In the genomic region with DNA sequence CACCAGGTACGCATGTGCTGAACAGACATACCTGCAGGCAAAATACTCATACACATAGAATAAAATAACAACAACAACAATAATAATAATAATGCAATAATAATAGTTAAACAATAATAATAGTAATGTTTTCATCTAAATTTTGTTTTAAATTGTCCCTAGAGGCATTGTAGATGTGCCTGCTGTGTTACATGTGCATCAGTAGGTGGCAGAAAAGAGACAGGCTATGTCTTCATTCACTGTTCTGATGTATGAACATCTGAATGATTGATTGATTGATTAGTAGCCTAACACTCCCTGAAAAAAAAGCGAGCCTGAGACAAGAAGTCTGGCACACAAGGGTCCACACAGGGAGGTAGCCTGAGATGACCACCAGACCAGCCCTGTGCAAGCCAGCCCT, we compare ENCODE assay signal across 23 mouse cellular contexts. TPM values are rescaled to one million over a fixed set of nuclear protein-coding genes. Genes with fewer than 3 reads are reported as not detected.
DNase-seq lines count a peak whose midpoint lies in the region; ATAC-seq and TF ChIP-seq lines count a peak whose summit lies in the region.
"Had no signal": no experiment of that assay in that cellular context is flagged by ENCODE, and none has a peak within 500 bp of the region (broad histone marks: within the 10 kb centered on the region; RNA-seq: fewer than 3 reads in every experiment).

No protein-coding gene starts in this region.

- no peak for ATAC-seq in kidney, postnatal 0 days (replicated peaks; ENCODE audit: low FRiP score, low read depth)
- no peak for ATAC-seq in liver, postnatal 0 days
- ATAC-seq: activated CD4-positive, CD25-positive, alpha-beta regulatory T cell, adult 4 months; Patski had no signal

- DNase-seq in kidney, postnatal 0 days (ENCODE audit: low spot score) = no peak
- DNase-seq in kidney, adult 18-20 months = no peak
- no peak for DNase-seq in liver, postnatal 0 days
- no peak for DNase-seq in liver
- DNase-seq in CH12.LX (ENCODE audit: extremely low read depth) = no peak
- no peak for DNase-seq in embryonic facial prominence, embryonic 10.5 days (ENCODE audit: low spot score)
- DNase-seq: adrenal gland, postnatal 14 days; cerebellum, adult 11-12 months; cerebellum, adult 9-10 months; cerebellum, postnatal 25 days; gastrocnemius, adult 2 months; gastrocnemius, postnatal 25 days; heart, postnatal 36 days had no signal

- dilution Hi-C loops in CH12.LX (cut with MboI; ENCODE audit: extremely low pct_ligation_motif_present, extremely low pct_unique_long_range_greater_than_20kb, low sequenced_read_pairs) = no loop called here

- 83% methylated on average over 2 of the region's 2 CpGs for WGBS in kidney, postnatal 0 days
- 75% methylated on average over 2 of the region's 2 CpGs for WGBS in liver, postnatal 0 days (ENCODE audit: insufficient replicate concordance)
- WGBS in embryonic facial prominence, embryonic 10.5 days = 79% methylated on average over 2 of the region's 2 CpGs

- no peak for TF ChIP-seq EP300 in liver, postnatal 0 days (IDR thresholded peaks at IDR 0.05; ENCODE audit: low read depth)
- no peak for TF ChIP-seq EP300 in CH12.LX (IDR thresholded peaks at IDR 0.05; ENCODE audit: low read length)

- no peaks in the 10 kb centered on the region for H3K4me1 ChIP-seq in kidney, postnatal 0 days (replicated peaks; ENCODE audit: insufficient read depth, low read length)
- no peaks in the 10 kb centered on the region for H3K4me1 ChIP-seq in liver, postnatal 0 days (ENCODE audit: insufficient read depth)
- H3K4me1 ChIP-seq in CH12.LX (ENCODE audit: control insufficient read depth in 1 of 2, insufficient read depth in 2 of 2) = peaks cover 6 to 11% of the 10 kb centered on the region in 2 experiments
- H3K4me1 ChIP-seq in E14TG2a.4 (replicated peaks; ENCODE audit: low read depth, low read length) = no peaks in the 10 kb centered on the region
- H3K4me1 ChIP-seq in embryonic facial prominence, embryonic 10.5 days = peaks cover 14% of the 10 kb centered on the region
- H3K4me1 ChIP-seq: heart, embryonic 13.5 days; hindbrain, embryonic 15.5 days had no signal

- H3K9ac ChIP-seq in kidney, postnatal 0 days (ENCODE audit: low read depth, low read length) = no peak overlapping the region
- H3K9ac ChIP-seq in liver, postnatal 0 days (replicated peaks) = no peak overlapping the region
- H3K9ac ChIP-seq in CH12.LX (ENCODE audit: insufficient read depth, low read depth) = no peak overlapping the region
- H3K9ac ChIP-seq: embryonic facial prominence, embryonic 13.5 days; forebrain, embryonic 12.5 days; heart, embryonic 13.5 days; hindbrain, embryonic 15.5 days had no signal

- H3K79me2 ChIP-seq in CH12.LX (replicated peaks; ENCODE audit: control insufficient read depth, extremely low read depth, insufficient read depth, poor library complexity, severe bottlenecking) = no peaks in the 10 kb centered on the region

- no peak overlapping the region for H3K4me2 ChIP-seq in kidney, postnatal 0 days (ENCODE audit: low read length)
- H3K4me2 ChIP-seq in liver, postnatal 0 days (ENCODE audit: low read depth, low read length) = no peak overlapping the region
- H3K4me2 ChIP-seq in CH12.LX (ENCODE audit: insufficient read depth, low read depth, poor library complexity, severe bottlenecking) = no peak overlapping the region
- H3K4me2 ChIP-seq: embryonic facial prominence, embryonic 13.5 days; forebrain, embryonic 12.5 days; heart, embryonic 13.5 days; hindbrain, embryonic 15.5 days had no signal

- H3K27me3 ChIP-seq in kidney, postnatal 0 days (ENCODE audit: insufficient read depth, low read length) = no peaks in the 10 kb centered on the region
- H3K27me3 ChIP-seq in liver, postnatal 0 days (ENCODE audit: insufficient read depth, low read length) = no peaks in the 10 kb centered on the region
- H3K27me3 ChIP-seq in CH12.LX (replicated peaks) = peaks cover 62% of the 10 kb centered on the region
- H3K27me3 ChIP-seq in E14TG2a.4 (ENCODE audit: insufficient read depth, low read length) = peaks cover 14% of the 10 kb centered on the region
- H3K27me3 ChIP-seq in embryonic facial prominence, embryonic 10.5 days (replicated peaks; ENCODE audit: low read depth, poor library complexity, severe bottlenecking) = peaks cover 3% of the 10 kb centered on the region; the same call in 1 of the 2 replicates
- H3K27me3 ChIP-seq: hindbrain, embryonic 15.5 days had no signal

- H3K9me3 ChIP-seq in kidney, postnatal 0 days (replicated peaks; ENCODE audit: low read length) = no peaks in the 10 kb centered on the region
- H3K9me3 ChIP-seq in liver, postnatal 0 days (ENCODE audit: low read length) = no peaks in the 10 kb centered on the region
- H3K9me3 ChIP-seq in CH12.LX (replicated peaks; ENCODE audit: low read length) (peaks cover 2% of the 10 kb centered on the region), E14TG2a.4 (ENCODE audit: low read length) (no peaks in the 10 kb centered on the region)
- H3K9me3 ChIP-seq in embryonic facial prominence, embryonic 10.5 days = no peaks in the 10 kb centered on the region
- H3K9me3 ChIP-seq: embryonic facial prominence, embryonic 13.5 days; forebrain, embryonic 12.5 days; heart, embryonic 13.5 days; hindbrain, embryonic 15.5 days had no signal

- H3K36me3 ChIP-seq in kidney, postnatal 0 days (ENCODE audit: insufficient read depth, low read length) = no peaks in the 10 kb centered on the region
- H3K36me3 ChIP-seq in liver, postnatal 0 days (replicated peaks; ENCODE audit: insufficient read depth, low read length) = no peaks in the 10 kb centered on the region
- no peaks in the 10 kb centered on the region for H3K36me3 ChIP-seq in CH12.LX (replicated peaks in 1 of 2; ENCODE audit: control insufficient read depth in 1 of 2, insufficient read depth in 1 of 2, low read length in 1 of 2)
- no peaks in the 10 kb centered on the region for H3K36me3 ChIP-seq in E14TG2a.4 (ENCODE audit: insufficient read depth, low read length)
- H3K36me3 ChIP-seq in embryonic facial prominence, embryonic 10.5 days (replicated peaks) = no peaks in the 10 kb centered on the region
- H3K36me3 ChIP-seq: embryonic facial prominence, embryonic 13.5 days; forebrain, embryonic 12.5 days; heart, embryonic 13.5 days; hindbrain, embryonic 15.5 days had no signal

- H3K27ac ChIP-seq in kidney, postnatal 0 days = no peak overlapping the region
- H3K27ac ChIP-seq in liver, postnatal 0 days (ENCODE audit: low read depth) = no peak overlapping the region
- no peak overlapping the region for H3K27ac ChIP-seq in CH12.LX (ENCODE audit: insufficient read depth, low read depth)
- H3K27ac ChIP-seq in embryonic facial prominence, embryonic 10.5 days (replicated peaks) = no peak overlapping the region
- H3K27ac ChIP-seq: embryonic facial prominence, embryonic 13.5 days; forebrain, embryonic 12.5 days; gastrocnemius, adult 2 months; heart, embryonic 13.5 days; hindbrain, embryonic 15.5 days had no signal

- TF ChIP-seq POLR2A in CH12.LX (IDR thresholded peaks at IDR 0.05; ENCODE audit: low read depth, low read length) = no peak

- in situ Hi-C loops in CH12.LX (cut with MboI; ENCODE audit: low pct_ligation_motif_present, low pct_unique_long_range_greater_than_20kb, low sequenced_read_pairs) = no loop called here

- peak; percentile 21 for TF ChIP-seq RAD21 in CH12.LX (IDR thresholded peaks at IDR 0.05; ENCODE audit: low read depth, low read length)

- H3K4me3 ChIP-seq in kidney, postnatal 0 days (replicated peaks; ENCODE audit: low read depth, low read length) = no peak overlapping the region
- H3K4me3 ChIP-seq in liver, postnatal 0 days (ENCODE audit: low read depth, low read length) = no peak overlapping the region
- H3K4me3 ChIP-seq in CH12.LX (replicated peaks in 1 of 3; ENCODE audit: low read depth in 2 of 3, low read length in 2 of 3, poor library complexity in 1 of 3) (no peak overlapping the region), E14TG2a.4 (replicated peaks; ENCODE audit: low read length) (no peak overlapping the region)
- H3K4me3 ChIP-seq in embryonic facial prominence, embryonic 10.5 days = no peak overlapping the region
- H3K4me3 ChIP-seq: embryonic facial prominence, embryonic 13.5 days; forebrain, embryonic 12.5 days; gastrocnemius, adult 2 months; heart, embryonic 13.5 days; hindbrain, embryonic 15.5 days had no signal

- TF ChIP-seq CTCF in kidney, postnatal 0 days (IDR thresholded peaks at IDR 0.05; ENCODE audit: low read depth) = peak; percentile 22; the same call in 1 of the 2 replicates
- 0 out of 2 replicates have a peak, but pooled peaks have one; percentile 11 for TF ChIP-seq CTCF in liver, postnatal 0 days (IDR thresholded peaks at IDR 0.05; ENCODE audit: low read depth)
- TF ChIP-seq CTCF in CH12.LX (conservative IDR thresholded peaks at IDR 0.05 in 1 of 2, IDR thresholded peaks at IDR 0.05 in 1 of 2; ENCODE audit: low read depth in 2 of 2, low read length in 2 of 2) (peak in 1 of 2 experiments; percentile 46; a peak in 2 of 4 replicates), E14TG2a.4 (conservative IDR thresholded peaks at IDR 0.05; ENCODE audit: low read length) (0 out of 2 replicates have a peak, but pooled peaks have one; percentile 11)

TF ChIP-seq in CH12.LX, 34 proteins besides CTCF, POLR2A, EP300 and RAD21:
- TF ChIP-seq POLR2AphosphoS2 (IDR thresholded peaks at IDR 0.05; ENCODE audit: low read depth, low read length) (no peak), ZNF384 (IDR thresholded peaks at IDR 0.05; ENCODE audit: low read depth, low read length) (no peak), IRF4 (IDR thresholded peaks at IDR 0.05; ENCODE audit: low read depth, low read length) (no peak), MXI1 (IDR thresholded peaks at IDR 0.05; ENCODE audit: low read depth, low read length) (no peak), GABPA (IDR thresholded peaks at IDR 0.05; ENCODE audit: insufficient replicate concordance, low read depth, low read length) (no peak), ZMIZ1 (IDR thresholded peaks at IDR 0.05; ENCODE audit: low read depth, low read length) (no peak), HCFC1 (IDR thresholded peaks at IDR 0.05; ENCODE audit: low read depth, low read length) (no peak), ZKSCAN1 (IDR thresholded peaks at IDR 0.05; ENCODE audit: borderline replicate concordance, low read depth, low read length) (no peak)

RNA-seq across cellular contexts. Expression of a gene that starts 22.3 kb away (rescaled TPM):
- polyA plus RNA-seq in kidney, postnatal 0 days (2015; fragmentation: Nextera tagmentation; extraction: Ambion mirVana) = not detected in 2 replicates
- not detected in 2 replicates for polyA plus RNA-seq in liver, postnatal 0 days (2015; fragmentation: Nextera tagmentation; extraction: Ambion mirVana)
- total RNA-seq in CH12.LX (2012; rRNA removed) (not detected in 2 replicates), CH12.LX (2014; rRNA removed) (not detected in 2 replicates)
- polyA plus RNA-seq in CH12.LX (2012; ENCODE audit: insufficient read length, low read depth) = not detected in 2 replicates
- polyA plus RNA-seq in embryonic facial prominence, embryonic 10.5 days (2016; fragmentation: Nextera tagmentation; extraction: Ambion mirVana) = 0.21 TPM in 1 of 2 replicates, not detected in the other
- total RNA-seq: adrenal gland, adult 18-20 months; adrenal gland, postnatal 14 days; gastrocnemius, adult 2 months; gastrocnemius, postnatal 25 days; granulocyte monocyte progenitor cell, adult 5-6 weeks; heart, postnatal 36 days had no signal
- polyA plus RNA-seq: activated CD4-positive, CD25-positive, alpha-beta regulatory T cell, adult 4 months; embryonic facial prominence, embryonic 13.5 days; forebrain, embryonic 12.5 days; heart, embryonic 13.5 days; heart, postnatal 0 days; Patski had no signal
